In the genomic region with DNA sequence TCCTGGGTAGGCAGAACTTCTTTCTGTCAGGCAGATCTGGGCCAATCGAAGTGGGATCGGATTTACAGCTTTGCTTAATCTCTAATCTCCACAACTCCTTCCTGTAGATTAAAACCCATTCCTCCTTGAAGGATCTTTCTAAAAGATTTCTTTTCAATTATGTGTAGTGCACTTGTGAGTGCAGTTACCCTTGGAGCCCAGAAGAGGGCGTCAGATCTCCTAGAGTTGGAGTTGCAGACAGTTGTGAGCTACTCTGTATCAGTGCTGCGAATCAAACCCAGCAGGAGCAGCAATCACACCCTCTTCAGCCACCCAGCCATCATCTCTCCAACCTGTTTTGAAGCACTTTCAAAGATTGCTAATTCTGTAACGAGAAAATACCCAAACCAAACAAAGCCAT, we compare ENCODE assay signal across 15 mouse cellular contexts. TPM values are rescaled to one million over a fixed set of nuclear protein-coding genes. Genes with fewer than 3 reads are reported as not detected.
"Had no signal": no experiment of that assay in that cellular context is flagged by ENCODE, and none has a peak within 500 bp of the region (broad histone marks: within the 10 kb centered on the region; RNA-seq: fewer than 3 reads in every experiment).

No protein-coding gene starts in this region.

- H3K4me3 ChIP-seq: left cerebral cortex, adult 2 months; limb, embryonic 15.5 days; liver, embryonic 12.5 days; lung, embryonic 15.5 days; midbrain, embryonic 15.5 days; neural tube, embryonic 12.5 days; stomach, embryonic 15.5 days had no signal

- H3K27ac ChIP-seq: left cerebral cortex, adult 2 months; limb, embryonic 15.5 days; liver, embryonic 12.5 days; lung, embryonic 15.5 days; midbrain, embryonic 15.5 days; neural tube, embryonic 12.5 days; stomach, embryonic 15.5 days had no signal

- H3K36me3 ChIP-seq: limb, embryonic 15.5 days; liver, embryonic 12.5 days; lung, embryonic 15.5 days; midbrain, embryonic 15.5 days; neural tube, embryonic 12.5 days; stomach, embryonic 15.5 days had no signal

- DNase-seq: kidney, adult 11 months; kidney, postnatal 10 days; kidney, postnatal 4 days; right cerebral cortex, postnatal 4 days; thymus, adult 2 months; thymus, postnatal 25 days had no signal

- H3K9me3 ChIP-seq: limb, embryonic 15.5 days; liver, embryonic 12.5 days; lung, embryonic 15.5 days; midbrain, embryonic 15.5 days; neural tube, embryonic 12.5 days; stomach, embryonic 15.5 days had no signal

- H3K27me3 ChIP-seq: limb, embryonic 15.5 days; liver, embryonic 12.5 days; lung, embryonic 15.5 days; midbrain, embryonic 15.5 days; neural tube, embryonic 12.5 days; stomach, embryonic 15.5 days had no signal

- H3K4me1 ChIP-seq: limb, embryonic 15.5 days; liver, embryonic 12.5 days; lung, embryonic 15.5 days; midbrain, embryonic 15.5 days; neural tube, embryonic 12.5 days; stomach, embryonic 15.5 days had no signal

- ATAC-seq: liver, embryonic 12.5 days; midbrain, embryonic 15.5 days had no signal

RNA-seq across cellular contexts. Expression of a gene that starts 53.4 kb away (rescaled TPM):
- total RNA-seq: monocyte, adult 5-6 weeks; neutrophil, adult 5-6 weeks had no signal
